Mouse (Mus musculus) ES-E14 (cell line): ENCODE data around the gene Eid2. TPM values are rescaled to one million over a fixed set of nuclear protein-coding genes. Genes with fewer than 3 reads are reported as not detected.
"Not testable (repeated sequence)": the region's sequence is repeated elsewhere in the genome, so short reads cannot be mapped to it uniquely, and the experiment has no call there.

ENCODE experiments used
- DNase-seq: peaks from one replicate; pipeline ENCODE4 v3.0.0-alpha.2; 2013; ENCODE audit warnings: low read depth, low spot score
- H3K27ac ChIP-seq: 2 replicates; pipeline ENCODE4 v1.5.1; 2012; ENCODE audit warnings: low read depth, mild to moderate bottlenecking, low read length, moderate library complexity, mixed read lengths; ENCODE audit not compliant: poor library complexity, insufficient read depth, severe bottlenecking
- H3K36me3 ChIP-seq: 2 replicates; pipeline ENCODE4 v1.6.1; 2012; ENCODE audit warnings: mild to moderate bottlenecking, low read length, moderate library complexity, mixed read lengths; ENCODE audit not compliant: control insufficient read depth, poor library complexity, insufficient read depth, severe bottlenecking
- H3K4me1 ChIP-seq, 2 experiments: fragments of 150-350 bp in 1 of 2; sonication (generic) in 1 of 2; 2 replicates each; pipeline ENCODE4 v1.6.1; 2012; ENCODE audit warnings: low read length in 2 of 2, mild to moderate bottlenecking in 1 of 2, mixed read lengths in 1 of 2; ENCODE audit not compliant: control insufficient read depth in 2 of 2, insufficient read depth in 2 of 2, poor library complexity in 1 of 2
- H3K4me3 ChIP-seq, 2 experiments: fragments of 150-350 bp in 1 of 2; sonication (generic) in 1 of 2; 2 replicates each; pipeline ENCODE4 v1.5.1; 2012; ENCODE audit warnings: low read length in 2 of 2, low read depth in 1 of 2, mild to moderate bottlenecking in 1 of 2, mixed read lengths in 1 of 2; ENCODE audit not compliant: insufficient read depth in 1 of 2, poor library complexity in 1 of 2, severe bottlenecking in 1 of 2
- H3K9ac ChIP-seq: 2 replicates; pipeline ENCODE4 v1.6.1; 2012; ENCODE audit warnings: low read depth, mild to moderate bottlenecking, low read length, mixed read lengths; ENCODE audit not compliant: poor library complexity, insufficient read depth, severe bottlenecking
- H3K9me3 ChIP-seq: fragments of 150-350 bp; sonication (generic); 2 replicates; pipeline ENCODE4 v1.6.1; 2012; ENCODE audit warnings: low read depth, mild to moderate bottlenecking, low read length; ENCODE audit not compliant: control insufficient read depth, insufficient read depth
- CHD2 ChIP-seq: IDR thresholded peaks from 2 replicates; pipeline ENCODE4 v1.6.1; 2014; ENCODE audit warnings: mild to moderate bottlenecking, low read depth, low read length, inconsistent platforms
- HCFC1 ChIP-seq: IDR thresholded peaks from 2 replicates; pipeline ENCODE4 v1.6.1; 2012; ENCODE audit warnings: low read length, inconsistent platforms, borderline replicate concordance; ENCODE audit not compliant: insufficient read depth
- ZC3H11A ChIP-seq: IDR thresholded peaks from 2 replicates; pipeline ENCODE4 v1.6.1; 2012; ENCODE audit warnings: low read depth, mild to moderate bottlenecking, inconsistent platforms, low read length, borderline replicate concordance
- ZNF384 ChIP-seq: IDR thresholded peaks from 2 replicates; pipeline ENCODE4 v1.6.1; 2012; ENCODE audit warnings: low read depth, low read length, inconsistent platforms
- in situ Hi-C, 2 experiments: fragments of 600-800 bp; cut with MboI; formaldehyde crosslinking; loops; one replicate each; pipeline ENCODE4 v1.15.1; 2025; ENCODE audit warnings: low sequenced_read_pairs in 2 of 2, inconsistent platforms in 1 of 2; ENCODE audit not compliant: unreplicated experiment in 2 of 2
- total RNA-seq: library from RNA; depleted of rRNA; stranded (reverse); fragments of 300-350 nt; gene quantifications from 2 replicates; pipeline ENCODE4 v1.2.3, GENCODE M21; 2012; rRNA removed

Gene Eid2
- 15.3 and 18.5 TPM in 2 replicates for total RNA-seq

- peaks cover 2% of the 10 kb centered on the region; the same call in 1 of the 2 replicates for H3K36me3 ChIP-seq
- no peaks in the 10 kb centered on the region for H3K9me3 ChIP-seq
- in situ Hi-C loops, result loop anchor here in 1 of 2 experiments (10.0 kb wide), 1 partner anchor 63 kb away; no protein-coding TSS in a partner anchor
- H3K4me3 ChIP-seq, result peak within 1 kb of the TSS; percentile 80 to 96
- peak within 1 kb of the TSS; percentile 61 for H3K27ac ChIP-seq
- TF ChIP-seq ZNF384, result peak; percentile 82
- peak; percentile 67; the same call in 1 of the 2 replicates for TF ChIP-seq HCFC1
- no peak; the same call in 1 of the 2 replicates for TF ChIP-seq ZC3H11A
- TF ChIP-seq CHD2, result no peak
- peak within 1 kb of the TSS; percentile 99 for H3K9ac ChIP-seq
- peaks cover 4 to 7% of the 10 kb centered on the region in 2 experiments; a peak in 3 of 4 replicates for H3K4me1 ChIP-seq
- DNase-seq, result no peak
Observed at GRCm38 (mm10) chr7:28267129-28268041, at the start of gene Eid2. Eid2 (plus strand) TSS chr7:28267881.

- H3K4me1 ChIP-seq, DNase-seq, H3K36me3 ChIP-seq, H3K4me3 ChIP-seq, H3K9ac ChIP-seq, H3K9me3 ChIP-seq, H3K27ac ChIP-seq, in situ Hi-C loops: not testable (repeated sequence)
Observed at GRCm38 (mm10) chr7:28218951-28219740, 48.5 kb upstream of the Eid2 start.

- H3K4me1 ChIP-seq, in situ Hi-C loops, H3K4me3 ChIP-seq, H3K9me3 ChIP-seq, DNase-seq, H3K9ac ChIP-seq, H3K36me3 ChIP-seq: not testable (repeated sequence)
- 0 out of 2 replicates have a peak overlapping the region, but pooled peaks have one; percentile 15 for H3K27ac ChIP-seq
Observed at GRCm38 (mm10) chr7:28226836-28227235, 40.8 kb upstream of the Eid2 start.

GRCm38 (mm10) chr7:28227421-28227820, 40.3 kb upstream of the Eid2 start:
- H3K27ac ChIP-seq, result 0 out of 2 replicates have a peak overlapping the region, but pooled peaks have one; percentile 15
- H3K36me3 ChIP-seq, H3K9me3 ChIP-seq, H3K9ac ChIP-seq, H3K4me3 ChIP-seq, DNase-seq, in situ Hi-C loops, H3K4me1 ChIP-seq: not testable (repeated sequence)

GRCm38 (mm10) chr7:28243943-28244342, 23.7 kb upstream of the Eid2 start:
- H3K4me1 ChIP-seq, in situ Hi-C loops, H3K4me3 ChIP-seq, H3K9me3 ChIP-seq, H3K36me3 ChIP-seq, H3K9ac ChIP-seq, DNase-seq, H3K27ac ChIP-seq: not testable (repeated sequence)
